Mouse (Mus musculus): Measurements from ENCODE around the gene A730049H05Rik. TPM values are rescaled to one million over a fixed set of nuclear protein-coding genes. Genes with fewer than 3 reads are reported as not detected.

A730049H05Rik gene
- polyA plus RNA-seq, 1 experiment from 2014 or later: 2.9 TPM

GRCm38 (mm10) chr6:92879700-92880265 is 63.5 kb downstream of the A730049H05Rik start:
- WGBS: 86% methylated on average over 14 of the region's 14 CpGs
- Histone ChIP-seq H3K36me3 (peaks cover 38% of the 10 kb centered on the region), H3K27me3 (no peaks in the 10 kb centered on the region), H3K27ac (no peak overlapping the region), H3K9me3 (replicated peaks) (no peaks in the 10 kb centered on the region), H3K4me1 (replicated peaks) (peaks cover 6% of the 10 kb centered on the region; the same call in 1 of the 2 replicates), H3K4me3 (no peak overlapping the region), H3K4me2 (no peak overlapping the region), H3K9ac (no peak overlapping the region)
- ATAC-seq (replicated peaks; ENCODE audit: insufficient number of reproducible peaks, insufficient read depth, low FRiP score, low read depth): no peak

GRCm38 (mm10) chr6:92882446-92882845 is 66.2 kb downstream of the A730049H05Rik start:
- no peak overlapping the region for H3K9ac ChIP-seq
- no peaks in the 10 kb centered on the region for H3K27me3 ChIP-seq
- H3K4me2 ChIP-seq: no peak overlapping the region
- ATAC-seq (replicated peaks; ENCODE audit: insufficient number of reproducible peaks, insufficient read depth, low FRiP score, low read depth): no peak
- WGBS: 60% methylated on average over 5 of the region's 5 CpGs
- no peaks in the 10 kb centered on the region for H3K9me3 ChIP-seq (replicated peaks)
- H3K4me1 ChIP-seq (replicated peaks): peaks cover 6% of the 10 kb centered on the region; the same call in 1 of the 2 replicates
- no peak overlapping the region for H3K4me3 ChIP-seq
- no peak overlapping the region for H3K27ac ChIP-seq
- H3K36me3 ChIP-seq: peaks cover 53% of the 10 kb centered on the region

GRCm38 (mm10) chr6:92883131-92883900 is 67.0 kb downstream of the A730049H05Rik start:
- Histone ChIP-seq H3K4me2 (no peak overlapping the region), H3K9me3 (replicated peaks) (no peaks in the 10 kb centered on the region), H3K36me3 (peaks cover 55% of the 10 kb centered on the region), H3K27ac (no peak overlapping the region), H3K4me3 (no peak overlapping the region), H3K9ac (no peak overlapping the region), H3K4me1 (replicated peaks) (peaks cover 6% of the 10 kb centered on the region; the same call in 1 of the 2 replicates), H3K27me3 (no peaks in the 10 kb centered on the region)
- ATAC-seq (replicated peaks; ENCODE audit: insufficient number of reproducible peaks, insufficient read depth, low FRiP score, low read depth): no peak
- 66% methylated on average over 9 of the region's 9 CpGs for WGBS

GRCm38 (mm10) chr6:92891535-92891934 is 75.3 kb downstream of the A730049H05Rik start:
- Histone ChIP-seq H3K4me1 (replicated peaks) (peaks cover 7% of the 10 kb centered on the region), H3K9ac (no peak overlapping the region), H3K36me3 (peaks cover 51% of the 10 kb centered on the region), H3K27ac (no peak overlapping the region), H3K4me2 (no peak overlapping the region), H3K9me3 (replicated peaks) (no peaks in the 10 kb centered on the region), H3K4me3 (no peak overlapping the region), H3K27me3 (no peaks in the 10 kb centered on the region)
- no peak for ATAC-seq (replicated peaks; ENCODE audit: insufficient number of reproducible peaks, insufficient read depth, low FRiP score, low read depth)
- 83% methylated on average over 1 of the region's 1 CpGs for WGBS

Other genes with a start within 250 kb of the A730049H05Rik start
- 4.4 and 5.4 TPM in 2 replicates for gene Prickle2, start 110.3 kb upstream of the A730049H05Rik start, polyA plus RNA-seq (2015; fragmentation: Nextera tagmentation; extraction: Ambion mirVana)
- gene Gm15737, start 52.9 kb downstream of the A730049H05Rik start, polyA plus RNA-seq (2015; fragmentation: Nextera tagmentation; extraction: Ambion mirVana): 0.21 and 0.24 TPM in 2 replicates
- gene Adamts9, start 127.0 kb downstream of the A730049H05Rik start, polyA plus RNA-seq (2015; fragmentation: Nextera tagmentation; extraction: Ambion mirVana): 6.5 and 7.4 TPM in 2 replicates

Measured in heart, embryonic 15.5 days (tissue).